Mouse (Mus musculus) stomach, embryonic 15.5 days (tissue): ENCODE data around the gene Cyp2u1. TPM values are rescaled to one million over a fixed set of nuclear protein-coding genes. Genes with fewer than 3 reads are reported as not detected.

Source experiments
- ATAC-seq: fragments of 200-750 bp; cut with Nextera tagmentation; 2 replicates; pipeline ENCODE4 v1.8.0; 2017; ENCODE audit warnings: low read depth, moderate number of reproducible peaks, moderate TSS enrichment; ENCODE audit not compliant: insufficient read depth, low FRiP score
- H3K27ac ChIP-seq: fragments of 300-500 bp; sonication (generic); 2 replicates; pipeline ENCODE4 v1.5.1; 2015; ENCODE audit warnings: mild to moderate bottlenecking, inconsistent platforms
- H3K27me3 ChIP-seq: fragments of 300-500 bp; sonication (generic); replicated peaks from 2 replicates; pipeline ENCODE4 v1.6.1; 2015; ENCODE audit warnings: inconsistent platforms
- H3K36me3 ChIP-seq: fragments of 300-500 bp; sonication (generic); 2 replicates; pipeline ENCODE4 v1.6.1; 2015; ENCODE audit warnings: inconsistent platforms
- H3K4me1 ChIP-seq: fragments of 300-500 bp; sonication (generic); 2 replicates; pipeline ENCODE4 v1.6.1; 2015; ENCODE audit warnings: inconsistent platforms
- H3K4me2 ChIP-seq: fragments of 300-500 bp; sonication (generic); 2 replicates; pipeline ENCODE4 v1.6.1; 2015; ENCODE audit warnings: mild to moderate bottlenecking, inconsistent platforms
- H3K4me3 ChIP-seq: fragments of 300-500 bp; sonication (generic); replicated peaks from 2 replicates; pipeline ENCODE4 v1.5.1; 2015; ENCODE audit warnings: inconsistent platforms
- H3K9ac ChIP-seq: fragments of 300-500 bp; sonication (generic); 2 replicates; pipeline ENCODE4 v1.6.1; 2015; ENCODE audit warnings: inconsistent platforms
- H3K9me3 ChIP-seq: fragments of 300-500 bp; sonication (generic); 2 replicates; pipeline ENCODE4 v1.6.1; 2016; ENCODE audit warnings: inconsistent platforms
- WGBS: fragments of 180-500 bp; shearing (Covaris S2); methylation state at CpG from one replicate; pipeline ENCODE4 v1.1.7; 2015; 5-methylcytosine and 5-hydroxymethylcytosine counted together
- polyA plus RNA-seq: library from polyadenylated mRNA; unstranded; fragments of >200 nt; fragmentation: Nextera tagmentation; extraction: Ambion mirVana; gene quantifications from 2 replicates; pipeline ENCODE4 v1.2.1, GENCODE M21; 2015

The Cyp2u1 gene
- polyA plus RNA-seq, 1 experiment from 2014 or later = 2.4 TPM

- WGBS = 53% methylated on average over 8 of the region's 8 CpGs
- Histone ChIP-seq H3K27ac (peak overlapping the region; percentile 63; the same call in 1 of the 2 replicates), H3K27me3 (no peaks in the 10 kb centered on the region), H3K36me3 (no peaks in the 10 kb centered on the region), H3K4me3 (no peak overlapping the region), H3K9me3 (no peaks in the 10 kb centered on the region), H3K9ac (no peak overlapping the region), H3K4me2 (peak overlapping the region; percentile 30; the same call in 1 of the 2 replicates), H3K4me1 (0 out of 2 replicates have a peak, but pooled peaks cover 14% of the 10 kb centered on the region)
- ATAC-seq = no peak
Observed at GRCm38 (mm10) chr3:131335117-131335547, 32.1 kb upstream of the Cyp2u1 start.

- 42% methylated on average over 7 of the region's 7 CpGs for WGBS
- Histone ChIP-seq H3K9ac (no peak overlapping the region), H3K9me3 (no peaks in the 10 kb centered on the region), H3K36me3 (peaks cover 6% of the 10 kb centered on the region; the same call in 1 of the 2 replicates), H3K4me3 (no peak overlapping the region), H3K27ac (no peak overlapping the region), H3K27me3 (no peaks in the 10 kb centered on the region), H3K4me1 (no peaks in the 10 kb centered on the region), H3K4me2 (no peak overlapping the region)
- no peak for ATAC-seq
Observed at GRCm38 (mm10) chr3:131327189-131327588, 24.2 kb upstream of the Cyp2u1 start.

GRCm38 (mm10) chr3:131326637-131327036, 23.6 kb upstream of the Cyp2u1 start:
- WGBS = 82% methylated on average over 4 of the region's 4 CpGs

GRCm38 (mm10) chr3:131322081-131322815, 19.2 kb upstream of the Cyp2u1 start:
- Histone ChIP-seq H3K27me3 (no peaks in the 10 kb centered on the region), H3K9ac (no peak overlapping the region), H3K9me3 (no peaks in the 10 kb centered on the region), H3K4me3 (no peak overlapping the region), H3K36me3 (no peaks in the 10 kb centered on the region), H3K4me2 (no peak overlapping the region), H3K27ac (no peak overlapping the region), H3K4me1 (no peaks in the 10 kb centered on the region)
- WGBS = 69% methylated on average over 14 of the region's 14 CpGs
- ATAC-seq = no peak

More at GRCm38 (mm10) chr3:131326637-131327036, 23.6 kb upstream of the Cyp2u1 start:
- no peak for ATAC-seq
- Histone ChIP-seq H3K4me3 (no peak overlapping the region), H3K4me1 (no peaks in the 10 kb centered on the region), H3K9ac (no peak overlapping the region), H3K27ac (no peak overlapping the region), H3K36me3 (peaks cover 6% of the 10 kb centered on the region; the same call in 1 of the 2 replicates), H3K27me3 (no peaks in the 10 kb centered on the region), H3K4me2 (no peak overlapping the region), H3K9me3 (no peaks in the 10 kb centered on the region)

- Histone ChIP-seq H3K4me1 (no peaks in the 10 kb centered on the region), H3K9me3 (no peaks in the 10 kb centered on the region), H3K36me3 (no peaks in the 10 kb centered on the region), H3K27me3 (no peaks in the 10 kb centered on the region), H3K4me2 (0 out of 2 replicates have a peak overlapping the region, but pooled peaks have one; percentile 8), H3K27ac (no peak overlapping the region), H3K4me3 (no peak overlapping the region), H3K9ac (no peak overlapping the region)
- WGBS = 3% methylated on average over 3 of the region's 3 CpGs
- ATAC-seq = no peak
Observed at GRCm38 (mm10) chr3:131320184-131320583, 17.2 kb upstream of the Cyp2u1 start.

- Histone ChIP-seq H3K9ac (no peak overlapping the region), H3K4me3 (no peak overlapping the region), H3K4me1 (no peaks in the 10 kb centered on the region), H3K27me3 (no peaks in the 10 kb centered on the region), H3K36me3 (no peaks in the 10 kb centered on the region), H3K4me2 (no peak overlapping the region), H3K9me3 (no peaks in the 10 kb centered on the region), H3K27ac (no peak overlapping the region)
- 59% methylated on average over 2 of the region's 2 CpGs for WGBS
- no peak for ATAC-seq
Observed at GRCm38 (mm10) chr3:131318211-131318610, 15.2 kb upstream of the Cyp2u1 start.

GRCm38 (mm10) chr3:131317126-131317525, 14.1 kb upstream of the Cyp2u1 start:
- WGBS = 74% methylated on average over 1 of the region's 1 CpGs
- ATAC-seq = no peak

GRCm38 (mm10) chr3:131315957-131316510, 13.0 kb upstream of the Cyp2u1 start:
- Histone ChIP-seq H3K4me3 (no peak overlapping the region), H3K27me3 (no peaks in the 10 kb centered on the region), H3K9ac (no peak overlapping the region), H3K36me3 (no peaks in the 10 kb centered on the region), H3K4me2 (no peak overlapping the region), H3K27ac (no peak overlapping the region), H3K9me3 (no peaks in the 10 kb centered on the region), H3K4me1 (no peaks in the 10 kb centered on the region)
- ATAC-seq = no peak
- WGBS = 61% methylated on average over 4 of the region's 4 CpGs

More at GRCm38 (mm10) chr3:131317126-131317525, 14.1 kb upstream of the Cyp2u1 start:
- H3K27me3 ChIP-seq = no peaks in the 10 kb centered on the region
- H3K9ac ChIP-seq = no peak overlapping the region
- no peak overlapping the region for H3K27ac ChIP-seq
- H3K4me3 ChIP-seq = no peak overlapping the region
- no peaks in the 10 kb centered on the region for H3K9me3 ChIP-seq
- H3K4me2 ChIP-seq = no peak overlapping the region
- H3K4me1 ChIP-seq = no peaks in the 10 kb centered on the region
- no peaks in the 10 kb centered on the region for H3K36me3 ChIP-seq

GRCm38 (mm10) chr3:131312340-131312739, 9.3 kb upstream of the Cyp2u1 start:
- H3K4me2 ChIP-seq = no peak overlapping the region

GRCm38 (mm10) chr3:131310572-131310971, 7.5 kb upstream of the Cyp2u1 start:
- Histone ChIP-seq H3K9me3 (no peaks in the 10 kb centered on the region), H3K27me3 (no peaks in the 10 kb centered on the region), H3K36me3 (no peaks in the 10 kb centered on the region), H3K4me3 (no peak overlapping the region), H3K9ac (no peak overlapping the region), H3K4me2 (no peak overlapping the region), H3K27ac (no peak overlapping the region), H3K4me1 (no peaks in the 10 kb centered on the region)
- no peak for ATAC-seq
- 76% methylated on average over 4 of the region's 4 CpGs for WGBS

More at GRCm38 (mm10) chr3:131312340-131312739, 9.3 kb upstream of the Cyp2u1 start:
- no peaks in the 10 kb centered on the region for H3K9me3 ChIP-seq
- ATAC-seq = no peak
- no peak overlapping the region for H3K27ac ChIP-seq
- WGBS = 33% methylated on average over 9 of the region's 9 CpGs
- no peak overlapping the region for H3K4me3 ChIP-seq
- no peaks in the 10 kb centered on the region for H3K4me1 ChIP-seq
- no peaks in the 10 kb centered on the region for H3K27me3 ChIP-seq
- H3K9ac ChIP-seq = no peak overlapping the region
- no peaks in the 10 kb centered on the region for H3K36me3 ChIP-seq

GRCm38 (mm10) chr3:131307811-131308210, 4.8 kb upstream of the Cyp2u1 start:
- Histone ChIP-seq H3K27me3 (no peaks in the 10 kb centered on the region), H3K36me3 (no peaks in the 10 kb centered on the region), H3K27ac (no peak overlapping the region), H3K4me2 (no peak overlapping the region), H3K4me1 (no peaks in the 10 kb centered on the region), H3K4me3 (no peak overlapping the region), H3K9me3 (no peaks in the 10 kb centered on the region), H3K9ac (no peak overlapping the region)
- ATAC-seq = no peak
- WGBS = 91% methylated on average over 3 of the region's 3 CpGs

GRCm38 (mm10) chr3:131306255-131306654, 3.2 kb upstream of the Cyp2u1 start:
- no peak overlapping the region for H3K4me3 ChIP-seq
- ATAC-seq = no peak
- no peak overlapping the region for H3K9ac ChIP-seq
- H3K27me3 ChIP-seq = no peaks in the 10 kb centered on the region
- H3K4me2 ChIP-seq = no peak overlapping the region
- H3K27ac ChIP-seq = no peak overlapping the region
- H3K4me1 ChIP-seq = 0 out of 2 replicates have a peak, but pooled peaks cover 5% of the 10 kb centered on the region
- no peaks in the 10 kb centered on the region for H3K36me3 ChIP-seq
- no peaks in the 10 kb centered on the region for H3K9me3 ChIP-seq
- 88% methylated on average over 7 of the region's 7 CpGs for WGBS
